Mouse (Mus musculus) cerebellum, adult 2 months (tissue): Measurements from ENCODE around the gene Rbm43.
A peak's percentile ranks its signal among the peaks of the same experiment; 100 is the strongest.

ENCODE experiments used
- CTCF ChIP-seq: fragments of 200-500 bp; IDR thresholded peaks from 2 replicates; pipeline ENCODE4 v1.5.1; 2011; ENCODE audit warnings: low read depth, mild to moderate bottlenecking, control low read depth, low read length, moderate library complexity, borderline replicate concordance; ENCODE audit not compliant: insufficient read depth
- POLR2A ChIP-seq: fragments of 200-500 bp; IDR thresholded peaks from 2 replicates; pipeline ENCODE4 v1.6.1; 2011; ENCODE audit warnings: low read length, control low read depth, borderline replicate concordance; ENCODE audit not compliant: insufficient read depth

- TF ChIP-seq CTCF (peak; percentile 82), POLR2A (no peak)
These were observed 19.9 kb downstream of the Rbm43 start for GRCm38 (mm10) chr2:51914944-51915680.
